Mouse (Mus musculus): ENCODE data around the gene Slc48a1. TPM values are rescaled to one million over a fixed set of nuclear protein-coding genes. Genes with fewer than 3 reads are reported as not detected.

Slc48a1 gene
- total and polyA plus RNA-seq, 3 experiments, result 116 to 299 TPM; not detected in 1

GRCm38 (mm10) chr15:97784092-97784559 is 5.8 kb downstream of the Slc48a1 start:
- H3K79me2 ChIP-seq (ENCODE audit: control insufficient read depth, insufficient read depth, low read length, poor library complexity), result peaks cover 29% of the 10 kb centered on the region
- H3K9me3 ChIP-seq (replicated peaks; ENCODE audit: insufficient read depth, low read length), result no peaks in the 10 kb centered on the region
- peaks cover 0 to 48% of the 10 kb centered on the region in 2 experiments; a peak in 3 of 4 replicates for H3K36me3 ChIP-seq (ENCODE audit: control insufficient read depth in 1 of 2, insufficient read depth in 2 of 2, low read length in 2 of 2)
- H3K27ac ChIP-seq (ENCODE audit: control insufficient read depth, low read depth, low read length), result peak overlapping the region; percentile 94
- peak; percentile 88 for TF ChIP-seq TBP (IDR thresholded peaks at IDR 0.05; ENCODE audit: low read depth, low read length)
- no peak for TF ChIP-seq BHLHE40 (IDR thresholded peaks at IDR 0.05; ENCODE audit: borderline replicate concordance, low read depth, low read length)
- peak; percentile 91 to 99 for TF ChIP-seq POLR2A (IDR thresholded peaks at IDR 0.05; ENCODE audit: control insufficient read depth in 1 of 2, insufficient read depth in 1 of 2, low read depth in 1 of 2, low read length in 2 of 2, poor library complexity in 1 of 2)
- no peak for TF ChIP-seq GABPA (IDR thresholded peaks at IDR 0.05; ENCODE audit: low read depth, low read length)
- TF ChIP-seq CTCF (IDR thresholded peaks at IDR 0.05 in 2 of 3, conservative IDR thresholded peaks at IDR 0.05 in 1 of 3; ENCODE audit: control insufficient read depth in 1 of 3, insufficient read depth in 1 of 3, low read depth in 2 of 3, low read length in 3 of 3, poor library complexity in 1 of 3, severe bottlenecking in 1 of 3), result peak in 2 of 3 experiments; percentile 93 to 100; a peak in 4 of 6 replicates
- peak; percentile 97 for TF ChIP-seq UBTF (IDR thresholded peaks at IDR 0.05; ENCODE audit: borderline replicate concordance, insufficient read depth, low read depth, low read length)
- H3K4me3 ChIP-seq (ENCODE audit: control insufficient read depth in 1 of 2, insufficient read depth in 1 of 2, low read depth in 2 of 2, low read length in 2 of 2), result peak overlapping the region; percentile 90 to 91
- DNase-seq (ENCODE audit: low read depth, low spot score), result peak; percentile 97
- no peaks in the 10 kb centered on the region for H3K27me3 ChIP-seq (ENCODE audit: control insufficient read depth in 1 of 2, insufficient read depth in 2 of 2, low read length in 2 of 2)
- peak overlapping the region; percentile 96 for H3K9ac ChIP-seq (ENCODE audit: control insufficient read depth, low read depth, low read length, poor library complexity, severe bottlenecking)
- peaks cover 10 to 48% of the 10 kb centered on the region in 2 experiments for H3K4me1 ChIP-seq (ENCODE audit: control insufficient read depth in 1 of 2, insufficient read depth in 2 of 2, low read length in 2 of 2)

GRCm38 (mm10) chr15:97784561-97785161 is 6.3 kb downstream of the Slc48a1 start:
- Histone ChIP-seq H3K27ac (ENCODE audit: control insufficient read depth, low read depth, low read length) (peak overlapping the region; percentile 94), H3K79me2 (ENCODE audit: control insufficient read depth, insufficient read depth, low read length, poor library complexity) (peaks cover 29% of the 10 kb centered on the region), H3K36me3 (ENCODE audit: control insufficient read depth in 1 of 2, insufficient read depth in 2 of 2, low read length in 2 of 2) (peaks cover 0 to 49% of the 10 kb centered on the region in 2 experiments; a peak in 3 of 4 replicates), H3K9me3 (replicated peaks; ENCODE audit: insufficient read depth, low read length) (no peaks in the 10 kb centered on the region), H3K4me1 (ENCODE audit: control insufficient read depth in 1 of 2, insufficient read depth in 2 of 2, low read length in 2 of 2) (peaks cover 12 to 51% of the 10 kb centered on the region in 2 experiments), H3K4me3 (ENCODE audit: control insufficient read depth in 1 of 2, insufficient read depth in 1 of 2, low read depth in 2 of 2, low read length in 2 of 2) (peak overlapping the region; percentile 90 to 91), H3K9ac (ENCODE audit: control insufficient read depth, low read depth, low read length, poor library complexity, severe bottlenecking) (peak overlapping the region; percentile 96), H3K27me3 (ENCODE audit: control insufficient read depth in 1 of 2, insufficient read depth in 2 of 2, low read length in 2 of 2) (no peaks in the 10 kb centered on the region)
- DNase-seq (ENCODE audit: low read depth, low spot score), result peak; percentile 77
- TF ChIP-seq SIN3A (IDR thresholded peaks at IDR 0.05; ENCODE audit: low read length) (no peak), POLR2AphosphoS5 (IDR thresholded peaks at IDR 0.05; ENCODE audit: borderline replicate concordance, low read depth, low read length) (peak; percentile 53; the same call in 1 of the 2 replicates)

GRCm38 (mm10) chr15:97785731-97786411 is 7.6 kb downstream of the Slc48a1 start:
- Histone ChIP-seq H3K4me3 (ENCODE audit: control insufficient read depth in 1 of 2, insufficient read depth in 1 of 2, low read depth in 2 of 2, low read length in 2 of 2) (peak overlapping the region; percentile 90 to 91), H3K9ac (ENCODE audit: control insufficient read depth, low read depth, low read length, poor library complexity, severe bottlenecking) (peak overlapping the region; percentile 96), H3K27me3 (ENCODE audit: control insufficient read depth in 1 of 2, insufficient read depth in 2 of 2, low read length in 2 of 2) (no peaks in the 10 kb centered on the region), H3K36me3 (ENCODE audit: control insufficient read depth in 1 of 2, insufficient read depth in 2 of 2, low read length in 2 of 2) (peaks cover 0 to 51% of the 10 kb centered on the region in 2 experiments; a peak in 3 of 4 replicates), H3K27ac (ENCODE audit: control insufficient read depth, low read depth, low read length) (peak overlapping the region; percentile 94), H3K4me1 (ENCODE audit: control insufficient read depth in 1 of 2, insufficient read depth in 2 of 2, low read length in 2 of 2) (peaks cover 12 to 53% of the 10 kb centered on the region in 2 experiments), H3K79me2 (ENCODE audit: control insufficient read depth, insufficient read depth, low read length, poor library complexity) (peaks cover 29% of the 10 kb centered on the region), H3K9me3 (replicated peaks; ENCODE audit: insufficient read depth, low read length) (no peaks in the 10 kb centered on the region)
- peak; percentile 93 for DNase-seq (ENCODE audit: low read depth, low spot score)
- TF ChIP-seq CHD2 (IDR thresholded peaks at IDR 0.05; ENCODE audit: low read length) (no peak), BHLHE40 (IDR thresholded peaks at IDR 0.05; ENCODE audit: borderline replicate concordance, low read depth, low read length) (no peak), SIN3A (IDR thresholded peaks at IDR 0.05; ENCODE audit: low read length) (no peak), GABPA (IDR thresholded peaks at IDR 0.05; ENCODE audit: low read depth, low read length) (no peak), USF2 (IDR thresholded peaks at IDR 0.05; ENCODE audit: borderline replicate concordance in 1 of 2, insufficient read depth in 1 of 2, low read depth in 1 of 2, low read length in 2 of 2) (no peak), E2F4 (IDR thresholded peaks at IDR 0.05; ENCODE audit: borderline replicate concordance, low read depth, low read length) (no peak), ZC3H11A (IDR thresholded peaks at IDR 0.05; ENCODE audit: low read depth, low read length) (no peak), TCF12 (IDR thresholded peaks at IDR 0.05; ENCODE audit: low read depth, low read length) (no peak), MAX (IDR thresholded peaks at IDR 0.05; ENCODE audit: low read length) (no peak), MYB (IDR thresholded peaks at IDR 0.05; ENCODE audit: low read depth, low read length) (no peak), ZMIZ1 (IDR thresholded peaks at IDR 0.05; ENCODE audit: low read depth, low read length) (no peak), ETS1 (IDR thresholded peaks at IDR 0.05; ENCODE audit: low read depth, low read length) (no peak), UBTF (IDR thresholded peaks at IDR 0.05; ENCODE audit: borderline replicate concordance, insufficient read depth, low read depth, low read length) (no peak), POLR2AphosphoS2 (IDR thresholded peaks at IDR 0.05; ENCODE audit: low read length) (no peak), MAZ (IDR thresholded peaks at IDR 0.05; ENCODE audit: low read depth, low read length) (no peak), EP300 (IDR thresholded peaks at IDR 0.05; ENCODE audit: low read depth in 1 of 2, low read length in 2 of 2) (no peak), KAT2A (conservative IDR thresholded peaks at IDR 0.05; ENCODE audit: low read depth, low read length) (no peak), ELF1 (IDR thresholded peaks at IDR 0.05; ENCODE audit: low read depth, low read length) (no peak)

Measured in MEL (cell line).